Mouse (Mus musculus): ENCODE results near the gene Coa5. TPM values are rescaled to one million over a fixed set of nuclear protein-coding genes. Genes with fewer than 3 reads are reported as not detected.
A peak's percentile ranks its signal among the peaks of the same experiment; 100 is the strongest.

The Coa5 gene
- polyA plus RNA-seq, 1 experiment from 2014 or later: 58.5 TPM

DNA sequence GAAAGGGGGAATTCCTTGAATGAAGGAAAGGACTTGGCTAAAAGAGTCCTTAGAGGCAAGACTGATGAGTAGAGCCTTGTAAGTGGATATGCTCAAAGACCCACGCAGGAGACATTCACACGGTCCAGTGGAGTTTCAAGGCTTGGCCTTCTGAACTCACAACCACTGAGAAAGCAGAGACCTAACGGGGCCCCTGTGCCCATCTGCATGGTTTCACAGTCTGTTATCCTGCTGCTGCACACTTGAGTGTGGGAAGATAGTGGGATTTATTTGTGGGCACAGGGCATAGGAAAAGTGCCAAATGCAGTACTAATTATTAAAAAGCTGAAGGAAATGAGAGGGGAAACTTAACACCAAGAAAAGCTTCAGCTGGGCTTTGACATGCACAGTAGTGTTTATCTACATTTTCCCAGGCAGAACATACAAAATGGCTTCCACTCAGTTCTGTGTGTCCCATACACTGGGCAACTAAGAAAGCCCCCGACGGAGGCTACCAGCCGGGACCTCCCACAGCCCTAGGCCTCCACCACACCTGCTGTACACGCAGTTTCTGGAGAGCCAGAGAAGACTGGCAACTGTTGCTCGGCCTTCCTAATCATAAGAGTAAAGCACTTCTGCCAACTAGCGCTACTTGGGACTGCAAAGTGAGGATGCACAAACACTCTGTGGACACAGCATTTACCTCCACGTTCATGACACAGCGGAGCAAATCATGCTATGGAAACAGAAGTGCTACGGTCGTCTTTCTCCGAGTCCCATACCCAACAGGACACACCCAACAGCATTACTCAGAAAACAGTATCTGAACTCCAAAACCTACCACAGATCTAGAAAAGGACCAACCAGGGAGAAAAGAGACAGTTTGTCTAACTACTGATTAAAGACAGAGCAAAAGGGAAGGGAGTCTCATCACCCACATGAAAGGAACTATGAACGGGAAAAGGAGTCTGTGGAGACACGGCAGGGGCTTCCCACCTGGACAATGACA, 13.2 kb upstream of the Coa5 start:
- Histone ChIP-seq H3K36me3 (ENCODE audit: control insufficient read depth, insufficient read depth, low read length) (peaks cover 26% of the 10 kb centered on the region), H3K4me3 (ENCODE audit: low read length) (no peak overlapping the region), H3K27me3 (ENCODE audit: control insufficient read depth, insufficient read depth, low read length) (no peaks in the 10 kb centered on the region), H3K9me3 (ENCODE audit: control insufficient read depth, low read length) (no peaks in the 10 kb centered on the region), H3K4me2 (replicated peaks; ENCODE audit: low read depth, low read length) (no peak overlapping the region), H3K4me1 (ENCODE audit: control insufficient read depth, insufficient read depth, low read length) (no peaks in the 10 kb centered on the region), H3K27ac (ENCODE audit: low read depth, low read length) (no peak overlapping the region), H3K9ac (ENCODE audit: low read depth, low read length) (no peak overlapping the region)
- 89% methylated on average over 16 of the region's 16 CpGs for WGBS
- ATAC-seq (ENCODE audit: low FRiP score, low TSS enrichment): no peak

DNA sequence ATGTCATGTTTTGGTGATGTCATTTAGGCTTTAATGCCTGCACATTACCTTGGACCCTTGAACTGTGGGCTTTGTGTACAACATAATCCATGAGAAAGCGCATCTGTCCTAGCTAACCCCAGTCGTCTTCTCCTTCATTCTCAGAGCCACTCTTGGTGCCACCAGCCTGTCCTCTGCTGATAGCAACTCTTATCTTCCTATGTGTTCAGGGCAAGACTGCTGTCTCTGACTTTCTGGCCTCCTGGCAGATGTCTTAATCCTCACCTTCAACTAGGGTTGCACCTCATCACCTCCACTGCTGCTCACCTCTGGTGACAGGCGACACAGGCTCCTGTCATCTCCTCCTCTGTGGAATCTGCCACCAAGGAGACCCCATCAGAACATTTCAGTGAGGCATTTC, 6.5 kb upstream of the Coa5 start:
- Histone ChIP-seq H3K9ac (ENCODE audit: low read depth, low read length) (no peak overlapping the region), H3K4me3 (ENCODE audit: low read length) (no peak overlapping the region), H3K27ac (ENCODE audit: low read depth, low read length) (no peak overlapping the region), H3K27me3 (ENCODE audit: control insufficient read depth, insufficient read depth, low read length) (no peaks in the 10 kb centered on the region), H3K4me2 (replicated peaks; ENCODE audit: low read depth, low read length) (no peak overlapping the region), H3K9me3 (ENCODE audit: control insufficient read depth, low read length) (no peaks in the 10 kb centered on the region), H3K4me1 (ENCODE audit: control insufficient read depth, insufficient read depth, low read length) (peaks cover 2% of the 10 kb centered on the region; the same call in 1 of the 2 replicates), H3K36me3 (ENCODE audit: control insufficient read depth, insufficient read depth, low read length) (peaks cover 73% of the 10 kb centered on the region)
- 97% methylated on average over 3 of the region's 3 CpGs for WGBS
- no peak for ATAC-seq (ENCODE audit: low FRiP score, low TSS enrichment)

DNA sequence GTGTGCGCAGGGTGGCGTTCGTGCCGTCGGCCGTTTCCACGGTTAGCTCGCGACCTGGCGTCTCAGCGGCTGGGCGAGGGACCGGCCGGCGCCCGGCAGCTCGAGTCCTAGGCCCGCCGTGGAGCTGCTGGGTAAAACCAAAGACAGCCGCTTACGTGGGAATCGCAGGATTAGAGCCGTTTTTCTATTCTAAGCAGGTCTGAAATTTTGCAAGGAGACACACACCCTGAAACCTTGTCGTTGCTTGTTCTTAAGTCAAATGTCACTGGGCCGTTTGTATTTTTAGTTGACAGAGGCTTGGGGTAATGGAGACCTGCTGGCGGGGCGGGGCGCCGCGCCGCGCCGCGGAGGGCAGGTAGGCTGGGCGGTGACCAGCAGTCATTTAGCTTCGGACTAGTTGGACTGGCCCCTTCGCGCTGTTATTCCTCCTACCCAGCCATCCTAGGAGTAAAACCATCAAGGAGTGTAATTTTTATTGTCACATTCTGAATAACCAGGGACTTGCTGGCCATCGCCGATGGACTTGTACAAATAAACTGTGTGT, 466 bp upstream of the Coa5 start:
- Histone ChIP-seq H3K4me2 (replicated peaks; ENCODE audit: low read depth, low read length) (peak overlapping the region; percentile 89), H3K4me1 (ENCODE audit: control insufficient read depth, insufficient read depth, low read length) (peaks cover 13% of the 10 kb centered on the region; the same call in 1 of the 2 replicates), H3K9ac (ENCODE audit: low read depth, low read length) (peak overlapping the region; percentile 76), H3K9me3 (ENCODE audit: control insufficient read depth, low read length) (no peaks in the 10 kb centered on the region), H3K4me3 (ENCODE audit: low read length) (peak overlapping the region; percentile 79), H3K36me3 (ENCODE audit: control insufficient read depth, insufficient read depth, low read length) (peaks cover 31% of the 10 kb centered on the region), H3K27ac (ENCODE audit: low read depth, low read length) (peak overlapping the region; percentile 20; the same call in 1 of the 2 replicates), H3K27me3 (ENCODE audit: control insufficient read depth, insufficient read depth, low read length) (no peaks in the 10 kb centered on the region)
- ATAC-seq (ENCODE audit: low FRiP score, low TSS enrichment): peak; percentile 22; the same call in 1 of the 2 replicates
- WGBS: 2% methylated on average over 40 of the region's 40 CpGs

DNA sequence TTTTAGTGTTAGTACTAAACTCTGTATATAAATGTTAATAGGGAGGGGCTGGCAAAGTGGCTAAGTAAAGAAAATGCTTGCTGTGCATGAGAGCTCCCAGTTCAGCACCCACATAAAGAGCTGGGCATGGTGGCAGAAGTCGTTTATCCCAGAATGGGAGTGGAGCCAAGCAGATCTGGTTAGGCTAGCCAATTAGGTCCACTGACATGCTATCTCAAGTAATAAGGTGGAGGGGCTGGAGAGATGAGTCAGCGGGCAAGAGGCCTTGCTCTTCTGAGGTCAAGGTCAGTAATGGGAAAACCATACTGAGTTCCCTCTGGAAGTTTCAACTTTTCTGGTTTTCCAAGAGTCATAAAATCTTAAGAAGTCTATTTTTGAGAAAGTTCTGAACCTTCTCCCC, 992 bp downstream of the Coa5 start:
- peak overlapping the region; percentile 76; the same call in 1 of the 2 replicates for H3K9ac ChIP-seq (ENCODE audit: low read depth, low read length)

DNA sequence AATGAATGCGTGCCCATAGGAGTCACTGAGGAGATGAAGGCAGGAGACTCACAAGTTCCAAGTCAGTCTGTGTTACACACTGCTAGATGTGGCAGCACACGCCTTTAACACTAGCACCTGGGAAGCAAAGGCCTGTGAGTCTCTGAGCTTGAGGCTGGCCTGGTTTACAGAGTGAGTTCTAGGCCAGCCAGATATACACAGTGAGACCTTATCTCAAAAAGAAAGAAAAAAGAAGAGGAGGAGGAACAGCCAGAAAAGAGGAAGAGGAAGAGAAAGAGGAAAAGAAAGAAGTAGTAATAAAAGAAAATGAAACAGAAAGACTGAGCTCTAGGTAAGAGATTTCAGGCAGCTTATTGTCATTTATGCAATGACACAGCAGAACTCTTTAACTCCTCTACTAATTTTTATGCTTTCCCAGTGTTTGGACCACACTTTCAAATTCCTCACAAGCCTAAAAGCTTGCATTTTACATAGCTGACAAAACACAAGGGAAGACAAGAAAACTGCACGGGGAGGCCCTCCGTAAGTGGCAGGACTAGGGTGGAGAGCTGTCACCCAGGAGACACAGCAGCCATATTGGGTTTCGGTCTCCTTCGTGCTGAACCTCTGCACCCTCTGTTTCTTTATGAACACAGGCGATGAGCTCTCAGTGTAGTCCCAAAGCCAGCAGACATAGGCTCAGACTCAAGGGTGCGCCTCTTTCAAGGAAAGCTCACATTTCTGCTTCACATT, 2.6 kb downstream of the Coa5 start:
- no peak overlapping the region for H3K9ac ChIP-seq (ENCODE audit: low read depth, low read length)
- no peak overlapping the region for H3K4me2 ChIP-seq (replicated peaks; ENCODE audit: low read depth, low read length)
- peaks cover 17% of the 10 kb centered on the region for H3K36me3 ChIP-seq (ENCODE audit: control insufficient read depth, insufficient read depth, low read length)
- H3K27ac ChIP-seq (ENCODE audit: low read depth, low read length): no peak overlapping the region
- H3K4me3 ChIP-seq (ENCODE audit: low read length): no peak overlapping the region
- ATAC-seq (ENCODE audit: low FRiP score, low TSS enrichment): no peak
- no peaks in the 10 kb centered on the region for H3K27me3 ChIP-seq (ENCODE audit: control insufficient read depth, insufficient read depth, low read length)
- peaks cover 4% of the 10 kb centered on the region; the same call in 1 of the 2 replicates for H3K9me3 ChIP-seq (ENCODE audit: control insufficient read depth, low read length)
- peaks cover 13% of the 10 kb centered on the region; the same call in 1 of the 2 replicates for H3K4me1 ChIP-seq (ENCODE audit: control insufficient read depth, insufficient read depth, low read length)
- 91% methylated on average over 8 of the region's 8 CpGs for WGBS

More for the DNA sequence above, 992 bp downstream of the Coa5 start:
- Histone ChIP-seq H3K36me3 (ENCODE audit: control insufficient read depth, insufficient read depth, low read length) (peaks cover 30% of the 10 kb centered on the region), H3K4me1 (ENCODE audit: control insufficient read depth, insufficient read depth, low read length) (peaks cover 13% of the 10 kb centered on the region; the same call in 1 of the 2 replicates), H3K9me3 (ENCODE audit: control insufficient read depth, low read length) (peaks cover 3% of the 10 kb centered on the region; the same call in 1 of the 2 replicates), H3K27ac (ENCODE audit: low read depth, low read length) (no peak overlapping the region), H3K4me2 (replicated peaks; ENCODE audit: low read depth, low read length) (peak overlapping the region; percentile 89), H3K4me3 (ENCODE audit: low read length) (peak overlapping the region; percentile 79), H3K27me3 (ENCODE audit: control insufficient read depth, insufficient read depth, low read length) (no peaks in the 10 kb centered on the region)
- ATAC-seq (ENCODE audit: low FRiP score, low TSS enrichment): no peak
- WGBS: 69% methylated on average over 2 of the region's 2 CpGs

DNA sequence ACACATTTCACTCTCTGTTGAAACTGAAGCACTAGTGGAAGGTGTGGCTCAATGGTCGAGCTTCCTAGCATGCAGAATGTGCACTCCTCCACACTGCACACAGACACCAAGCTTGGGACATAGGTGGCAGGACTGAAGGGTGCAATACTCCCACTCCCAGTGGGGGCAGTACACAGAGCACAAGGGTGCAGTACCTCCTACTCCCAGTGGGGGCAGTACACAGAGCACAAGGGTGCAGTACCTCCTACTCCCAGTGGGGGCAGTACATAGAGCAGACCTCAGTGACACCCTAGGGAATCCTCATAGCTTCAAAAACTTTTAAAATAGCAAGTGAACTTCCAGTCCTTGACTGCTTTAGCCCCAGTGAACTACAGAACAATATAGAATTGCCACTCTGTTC, 10.5 kb downstream of the Coa5 start:
- Histone ChIP-seq H3K9me3 (ENCODE audit: control insufficient read depth, low read length) (peaks cover 4% of the 10 kb centered on the region; the same call in 1 of the 2 replicates), H3K36me3 (ENCODE audit: control insufficient read depth, insufficient read depth, low read length) (peaks cover 16% of the 10 kb centered on the region), H3K4me2 (replicated peaks; ENCODE audit: low read depth, low read length) (no peak overlapping the region), H3K9ac (ENCODE audit: low read depth, low read length) (no peak overlapping the region), H3K4me1 (ENCODE audit: control insufficient read depth, insufficient read depth, low read length) (no peaks in the 10 kb centered on the region), H3K4me3 (ENCODE audit: low read length) (no peak overlapping the region), H3K27me3 (ENCODE audit: control insufficient read depth, insufficient read depth, low read length) (no peaks in the 10 kb centered on the region), H3K27ac (ENCODE audit: low read depth, low read length) (no peak overlapping the region)
- no peak for ATAC-seq (ENCODE audit: low FRiP score, low TSS enrichment)
- WGBS: 93% methylated on average over 1 of the region's 1 CpGs

DNA sequence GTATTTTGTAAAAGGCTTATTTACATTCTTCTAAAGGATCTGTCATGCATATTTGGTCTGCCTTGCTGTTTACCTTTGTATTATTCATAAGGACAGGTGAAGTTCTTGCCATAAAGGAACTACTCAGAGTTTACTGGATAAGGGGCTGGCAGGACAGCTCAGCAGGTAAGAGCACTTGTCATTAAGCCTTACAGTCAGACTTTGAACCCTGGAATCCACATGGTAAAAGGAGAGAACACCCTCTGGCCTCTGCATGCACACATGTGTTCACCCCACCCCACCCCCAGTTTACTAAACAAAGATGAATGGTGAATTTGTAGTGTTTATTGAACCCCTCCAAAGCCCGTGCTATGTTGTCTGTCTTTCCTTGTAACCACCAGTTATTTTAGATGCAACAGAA, 14.5 kb downstream of the Coa5 start:
- Histone ChIP-seq H3K4me3 (ENCODE audit: low read length) (no peak overlapping the region), H3K9me3 (ENCODE audit: control insufficient read depth, low read length) (no peaks in the 10 kb centered on the region), H3K4me2 (replicated peaks; ENCODE audit: low read depth, low read length) (no peak overlapping the region), H3K36me3 (ENCODE audit: control insufficient read depth, insufficient read depth, low read length) (peaks cover 11% of the 10 kb centered on the region), H3K4me1 (ENCODE audit: control insufficient read depth, insufficient read depth, low read length) (no peaks in the 10 kb centered on the region), H3K27ac (ENCODE audit: low read depth, low read length) (no peak overlapping the region), H3K27me3 (ENCODE audit: control insufficient read depth, insufficient read depth, low read length) (no peaks in the 10 kb centered on the region), H3K9ac (ENCODE audit: low read depth, low read length) (no peak overlapping the region)
- ATAC-seq (ENCODE audit: low FRiP score, low TSS enrichment): no peak
- WGBS: 88% methylated on average over 1 of the region's 1 CpGs

DNA sequence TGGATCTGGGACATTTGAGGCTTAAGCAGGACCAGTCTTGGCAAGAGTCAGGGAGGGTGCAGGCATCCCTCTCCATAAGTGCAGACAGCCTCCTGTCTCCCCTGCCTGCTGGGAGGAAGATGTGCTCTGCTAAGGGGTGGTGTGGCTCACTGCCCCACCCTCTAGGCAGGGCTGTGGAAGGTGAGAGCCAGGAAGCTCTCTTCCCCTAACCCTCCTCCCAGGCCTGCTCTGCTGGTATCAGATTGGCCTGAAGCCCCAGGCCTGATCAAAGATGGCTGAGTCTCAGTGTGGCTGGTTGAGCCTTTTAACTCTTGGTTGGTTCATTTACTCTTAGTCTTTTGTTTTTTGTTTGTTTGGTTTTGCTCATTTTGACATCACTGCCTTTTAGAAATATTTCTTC, 20.3 kb downstream of the Coa5 start:
- Histone ChIP-seq H3K27ac (ENCODE audit: low read depth, low read length) (no peak overlapping the region), H3K4me3 (ENCODE audit: low read length) (no peak overlapping the region), H3K4me1 (ENCODE audit: control insufficient read depth, insufficient read depth, low read length) (no peaks in the 10 kb centered on the region), H3K4me2 (replicated peaks; ENCODE audit: low read depth, low read length) (no peak overlapping the region), H3K9ac (ENCODE audit: low read depth, low read length) (no peak overlapping the region), H3K36me3 (ENCODE audit: control insufficient read depth, insufficient read depth, low read length) (no peaks in the 10 kb centered on the region), H3K27me3 (ENCODE audit: control insufficient read depth, insufficient read depth, low read length) (no peaks in the 10 kb centered on the region), H3K9me3 (ENCODE audit: control insufficient read depth, low read length) (no peaks in the 10 kb centered on the region)
- ATAC-seq (ENCODE audit: low FRiP score, low TSS enrichment): no peak

All from kidney, embryonic 14.5 days (tissue).